Mouse (Mus musculus) C2C12 (cell line): Measurements from ENCODE around the gene Rpl36al.

Experiments used
- CEBPB ChIP-seq: IDR thresholded peaks from one replicate; pipeline ENCODE4 v1.6.1; 2011; ENCODE audit warnings: low read depth, mild to moderate bottlenecking, control low read depth, moderate library complexity
- CTCF ChIP-seq: IDR thresholded peaks from one replicate; pipeline ENCODE4 v1.5.1; 2011; ENCODE audit not compliant: control insufficient read depth, insufficient read depth, insufficient read length
- FOSL1 ChIP-seq: IDR thresholded peaks from one replicate; pipeline ENCODE4 v1.8.0; 2011; ENCODE audit warnings: mild to moderate bottlenecking, low read length; ENCODE audit not compliant: poor library complexity, insufficient read depth, severe bottlenecking
- MAX ChIP-seq: IDR thresholded peaks from one replicate; pipeline ENCODE4 v1.6.1; 2011; ENCODE audit warnings: mild to moderate bottlenecking, control low read depth
- MYOD1 ChIP-seq: IDR thresholded peaks from one replicate; pipeline ENCODE4 v1.6.1; 2011; ENCODE audit warnings: low read depth; ENCODE audit not compliant: control insufficient read depth, insufficient read length
- MYOG ChIP-seq: IDR thresholded peaks from one replicate; pipeline ENCODE4 v1.6.1; 2011; ENCODE audit not compliant: control insufficient read depth, insufficient read length; ENCODE audit errors: extremely low read depth
- USF1 ChIP-seq: IDR thresholded peaks from one replicate; pipeline ENCODE4 v1.6.1; 2011; ENCODE audit warnings: low read depth, mild to moderate bottlenecking, control low read depth, moderate library complexity

DNA sequence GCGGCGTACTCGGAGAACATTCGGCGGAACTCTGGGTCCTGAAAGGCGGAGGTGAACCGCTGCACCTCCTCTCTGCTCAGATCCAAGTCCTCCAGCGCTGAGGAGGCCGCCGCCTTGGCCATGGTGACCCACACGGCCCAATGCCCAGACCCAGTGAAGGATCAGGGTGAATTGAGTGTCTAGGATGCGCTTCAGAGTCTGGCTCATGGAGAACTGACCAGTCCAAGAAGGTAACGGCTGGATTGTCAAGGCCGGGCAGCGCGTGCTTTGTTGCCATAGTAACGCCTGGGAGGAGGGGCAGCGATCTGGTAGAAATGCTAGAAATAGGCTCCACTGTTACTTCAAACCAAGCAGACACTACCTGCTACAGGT lies 14.3 kb upstream of the Rpl36al start, which contains the start of gene Dnaaf2:
- TF ChIP-seq USF1 (no peak), CTCF (no peak), MYOG (no peak), MAX (no peak), FOSL1 (no peak), CEBPB (no peak), MYOD1 (no peak)
